Mouse (Mus musculus) kidney, adult 8-10 months (tissue): ENCODE measurements around the gene Ccdc126.

Experiments used
- DNase-seq, 2 experiments: peaks; one replicate each; pipeline ENCODE4 v3.0.0; 2022

Gene Ccdc126

DNA sequence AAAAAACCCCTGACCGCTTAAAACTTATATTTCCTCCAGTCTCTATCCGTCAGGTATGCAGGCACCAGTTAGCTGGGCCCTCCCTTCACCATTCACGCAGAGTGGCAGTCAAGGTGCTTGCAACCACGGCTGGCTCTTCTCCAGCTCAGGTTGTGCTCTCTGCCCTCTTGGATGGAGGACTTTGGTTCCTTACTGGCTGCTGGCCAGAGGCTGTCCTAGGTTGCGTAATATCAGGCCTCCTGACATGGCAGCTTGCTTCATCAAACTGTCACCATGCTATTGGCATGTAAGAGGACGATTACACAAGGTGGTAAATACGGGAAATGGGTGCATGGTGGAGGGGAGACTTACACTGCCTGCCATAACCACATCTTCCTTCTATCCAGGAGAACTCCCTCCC is 30.8 kb downstream of the Ccdc126 start:
- peak; percentile 87 to 93 for DNase-seq

DNA sequence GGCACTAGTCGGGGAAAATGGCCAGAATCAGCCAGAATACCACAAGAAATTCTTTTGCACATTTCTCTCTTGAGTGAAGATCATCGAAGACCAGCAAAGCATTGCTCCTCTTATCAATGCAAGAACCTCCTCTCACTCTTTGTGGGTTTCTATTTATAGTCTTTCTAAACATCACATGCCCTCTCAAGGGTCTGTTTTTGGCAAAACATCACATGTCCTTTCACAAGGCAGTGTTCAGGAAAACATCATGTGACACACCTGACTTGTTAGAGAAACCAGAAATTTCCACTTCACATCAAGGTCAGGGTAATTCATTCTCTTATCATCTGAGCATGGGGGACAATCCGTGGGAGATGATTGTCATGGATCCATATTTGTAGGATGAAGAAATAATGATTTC is 35.5 kb downstream of the Ccdc126 start:
- no peak for DNase-seq

DNA sequence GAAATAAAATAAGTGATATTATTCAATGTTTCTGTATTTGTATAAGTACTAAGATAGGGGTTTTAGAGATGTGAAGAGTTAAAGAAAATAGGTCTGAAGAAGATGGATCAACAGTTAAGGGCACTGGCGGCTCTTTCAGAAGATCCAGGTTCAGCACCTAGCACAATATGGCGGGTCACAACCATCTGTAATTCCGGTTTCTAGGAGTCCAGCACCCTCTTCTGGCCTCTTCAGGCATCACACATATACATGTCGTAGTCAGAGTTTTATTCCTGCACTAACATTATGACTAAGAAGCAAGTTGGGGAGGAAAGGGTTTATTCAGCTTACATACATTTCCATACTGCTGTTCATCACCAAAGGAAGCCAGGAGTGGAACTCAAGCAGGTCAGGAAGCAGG is 36.1 kb downstream of the Ccdc126 start:
- DNase-seq: no peak

DNA sequence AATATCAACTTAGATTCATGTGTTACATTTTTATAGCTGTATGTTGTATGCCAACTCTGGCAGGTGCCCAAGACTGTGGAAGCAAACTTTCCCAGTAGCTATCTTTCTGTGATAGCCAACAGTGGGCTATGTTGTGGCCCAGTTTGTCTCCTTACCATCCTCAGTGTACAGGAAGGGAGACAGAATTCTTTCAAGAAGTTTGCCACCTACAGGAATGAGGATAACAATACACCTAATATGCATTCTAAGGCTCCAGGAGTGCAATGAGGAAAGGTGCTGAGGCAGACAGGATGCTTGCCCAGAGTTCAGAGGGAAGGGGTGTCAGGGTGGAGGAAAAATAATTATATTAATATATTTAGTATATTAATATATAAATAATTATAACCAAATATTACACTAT is 41.3 kb downstream of the Ccdc126 start:
- DNase-seq: no peak

DNA sequence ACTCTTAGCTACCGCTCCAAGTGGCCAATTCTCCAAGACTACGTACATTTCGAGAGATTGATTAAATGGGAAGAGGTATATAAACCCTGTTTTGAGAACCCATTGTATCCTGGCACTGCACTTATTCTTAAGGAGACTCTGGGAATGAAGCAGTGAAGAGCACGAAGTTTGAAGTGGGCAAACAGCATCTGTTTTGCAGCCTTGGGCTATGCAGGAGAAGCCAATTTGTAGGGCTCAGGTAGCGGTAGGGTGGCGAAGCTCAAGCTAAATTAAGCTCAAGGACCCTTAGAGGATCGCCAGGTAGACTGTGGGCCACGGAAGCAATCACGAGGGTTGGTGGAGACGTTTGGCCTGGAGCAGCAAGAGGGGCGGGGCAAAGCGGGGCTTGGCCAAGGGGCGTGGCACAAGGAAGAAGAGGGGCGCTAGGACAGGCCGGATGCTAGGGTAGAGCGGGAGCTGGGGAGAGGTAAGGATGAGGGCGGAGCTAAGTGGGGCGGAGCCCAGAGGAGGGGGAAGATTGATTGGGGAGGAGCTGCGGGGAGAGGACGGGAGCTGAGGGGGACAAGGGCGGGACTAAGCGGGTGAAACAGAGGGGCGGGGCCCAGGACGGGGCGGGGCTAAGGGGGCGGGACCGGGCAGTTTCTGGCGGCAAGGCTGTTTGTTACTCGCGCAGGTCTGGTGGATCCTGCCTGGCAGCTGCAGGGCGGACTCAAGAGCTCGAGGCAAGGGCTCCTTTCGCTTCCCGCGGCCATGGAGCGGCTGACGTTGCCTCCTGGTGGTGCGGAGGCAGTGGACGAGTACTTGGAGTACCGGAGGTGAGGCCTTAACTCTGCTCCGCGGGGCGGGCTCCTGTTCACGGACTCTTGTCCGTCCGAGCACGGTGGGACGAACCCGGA is 48.3 kb downstream of the Ccdc126 start, which contains the start of gene Fam221a:
Fam221a (plus strand) TSS at position 581 of the 896 bp plus-strand sequence.
- peak; percentile 88 to 91 for DNase-seq

DNA sequence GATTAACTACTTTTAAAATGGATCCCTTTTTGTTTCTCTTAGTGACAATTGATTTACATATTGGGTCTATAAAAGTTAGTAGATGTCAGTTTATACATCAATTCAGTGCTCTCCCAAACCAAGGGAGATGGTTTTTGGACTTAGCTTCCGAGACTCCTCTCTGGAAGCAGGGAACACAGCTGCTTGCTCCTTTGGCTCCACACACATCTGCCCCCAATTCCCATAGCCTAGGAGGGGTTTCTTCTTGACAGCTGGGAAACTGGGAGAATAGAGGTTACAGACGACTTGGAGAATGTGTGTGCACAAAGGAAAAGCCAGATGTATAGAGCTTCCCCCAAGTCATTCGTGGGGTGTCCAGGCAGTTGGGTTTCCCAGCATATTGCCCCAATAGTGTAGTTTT is 49.1 kb downstream of the Ccdc126 start:
- DNase-seq: no peak

DNA sequence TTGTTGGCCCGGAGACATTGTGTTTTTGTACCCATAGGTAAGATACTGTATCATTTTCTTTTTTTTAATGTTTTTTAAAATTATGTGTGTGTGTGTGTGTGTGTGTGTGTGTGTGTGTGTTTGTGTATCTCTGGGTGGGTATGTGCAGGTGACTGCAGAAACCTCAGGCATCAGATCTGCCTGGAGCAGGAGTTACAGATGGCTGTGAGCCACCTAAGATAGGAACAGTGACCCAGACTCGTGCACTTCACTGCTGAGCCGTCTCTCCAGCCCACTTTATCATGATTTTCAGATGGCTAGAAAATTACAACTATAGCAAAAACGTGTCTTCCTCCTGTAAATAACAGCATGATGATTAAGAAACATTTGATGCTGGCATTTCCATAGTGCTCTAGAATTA is 53.6 kb downstream of the Ccdc126 start:
- DNase-seq: no peak

DNA sequence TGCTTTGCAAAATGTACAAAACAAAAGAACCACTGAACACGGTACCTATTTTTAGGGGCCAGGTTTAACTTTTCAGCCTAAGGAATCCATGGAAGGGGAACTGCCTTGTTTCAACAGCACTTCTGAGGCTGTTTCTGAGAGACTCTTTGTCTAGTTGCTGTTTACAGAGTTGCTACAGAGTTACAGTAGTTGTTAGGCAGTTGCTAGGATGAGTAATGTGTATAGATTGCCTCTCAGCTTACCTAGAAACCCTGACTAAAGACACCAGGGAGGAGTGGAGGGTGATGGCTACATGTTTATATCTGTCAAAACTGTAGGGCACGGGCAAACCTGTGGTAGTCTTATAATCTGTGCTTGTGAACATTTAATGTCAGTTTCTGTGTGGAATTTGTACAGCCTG is 54.9 kb downstream of the Ccdc126 start:
- DNase-seq: no peak

DNA sequence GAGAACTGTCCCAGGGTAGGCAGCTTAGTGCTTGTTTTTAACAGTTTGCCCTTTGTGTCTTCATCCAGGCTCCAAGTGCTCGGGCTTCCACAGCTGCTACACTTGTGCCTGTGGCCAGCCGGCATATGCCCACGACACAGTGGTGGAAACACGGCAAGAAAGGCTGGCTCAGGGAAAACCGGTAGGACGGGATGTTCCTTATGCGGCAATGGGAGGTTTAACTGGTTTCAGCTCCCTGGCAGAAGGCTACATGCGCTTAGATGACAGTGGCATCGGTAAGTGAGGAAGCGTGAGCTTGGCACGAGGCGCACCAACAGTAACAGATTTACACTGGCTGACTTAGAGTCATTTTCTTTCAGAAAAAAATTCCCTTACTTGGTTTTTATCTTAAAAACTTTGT is 59.3 kb downstream of the Ccdc126 start:
- DNase-seq: no peak
